Mouse (Mus musculus): ENCODE measurements around the gene Pabpc4.
"Not testable (repeated sequence)": the region's sequence is repeated elsewhere in the genome, so short reads cannot be mapped to it uniquely, and the experiment has no call there.

The Pabpc4 gene

DNA sequence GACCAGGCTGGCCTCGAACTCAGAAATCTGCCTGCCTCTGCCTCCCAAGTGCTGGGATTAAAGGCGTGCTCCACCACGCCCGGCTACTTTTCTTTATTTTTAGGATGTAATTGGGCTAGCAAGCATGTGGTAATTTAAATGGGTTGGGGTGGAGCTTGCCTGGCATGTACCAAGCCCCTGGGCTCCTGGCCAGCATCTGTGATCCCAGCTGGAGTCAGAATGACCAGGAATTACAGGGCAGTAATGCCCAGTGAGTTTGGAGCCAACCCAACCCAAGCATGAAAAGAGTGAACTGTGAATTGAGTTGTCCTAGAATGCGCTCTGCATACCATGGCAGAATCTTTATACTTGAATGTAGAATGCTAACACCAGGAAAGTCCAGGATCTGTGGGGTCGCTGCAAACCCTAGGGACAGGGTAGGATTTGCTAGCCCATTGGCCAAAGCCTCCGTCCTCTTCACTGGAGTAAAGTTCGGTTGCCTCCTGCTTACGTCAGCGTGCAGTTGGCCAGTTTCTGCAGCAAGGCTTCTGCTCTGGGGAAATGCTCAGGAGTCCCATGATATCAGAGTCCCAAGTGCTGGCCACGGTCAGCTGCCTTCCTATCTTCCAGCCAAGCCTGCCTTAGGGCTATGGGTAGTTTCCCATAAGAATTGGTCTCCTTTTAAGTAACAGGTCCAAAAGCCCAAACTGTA is 37.0 kb downstream of the Pabpc4 start:
- DNase-seq: no peak

DNA sequence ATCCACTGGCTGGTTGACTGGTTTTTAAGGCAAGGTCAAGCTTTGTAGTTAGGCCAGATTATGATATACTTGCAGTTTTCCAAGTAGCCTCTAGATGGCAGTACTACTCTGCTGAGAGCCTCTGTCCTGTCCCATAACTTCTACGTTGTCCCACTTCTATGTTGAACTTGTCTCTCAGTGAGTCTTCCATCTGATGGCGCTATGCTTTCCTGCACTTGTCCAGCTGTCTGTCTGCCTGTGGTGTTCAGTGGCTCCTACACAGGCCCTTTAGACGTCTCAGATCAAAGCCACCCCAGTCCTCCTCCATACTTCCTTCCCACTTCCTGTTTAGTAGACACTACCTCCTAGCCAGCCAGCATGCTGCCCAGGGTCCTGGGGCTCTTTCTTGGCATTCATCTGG is 43.6 kb downstream of the Pabpc4 start:
- DNase-seq: peak; percentile 53

DNA sequence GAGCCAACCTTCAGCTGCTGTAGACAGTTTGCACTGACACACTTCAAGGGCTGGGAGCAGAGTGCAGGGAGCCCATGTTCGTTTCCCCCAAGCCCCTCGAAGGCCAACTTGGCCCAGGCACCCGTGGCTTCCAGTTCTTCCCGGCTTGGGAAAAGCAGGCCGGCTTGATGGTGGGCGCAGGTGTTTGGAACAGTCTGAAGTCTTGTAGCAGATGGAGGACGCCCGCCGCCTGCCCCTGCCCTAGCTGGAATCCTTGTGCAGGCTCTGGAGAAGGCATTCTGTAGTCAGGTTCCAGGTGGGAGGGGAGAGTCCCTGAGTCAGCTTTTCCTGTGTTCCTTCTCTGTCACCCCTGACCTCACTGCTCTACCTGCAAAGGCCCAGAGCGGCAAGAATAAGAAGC is 44.8 kb downstream of the Pabpc4 start:
- DNase-seq: no peak

DNA sequence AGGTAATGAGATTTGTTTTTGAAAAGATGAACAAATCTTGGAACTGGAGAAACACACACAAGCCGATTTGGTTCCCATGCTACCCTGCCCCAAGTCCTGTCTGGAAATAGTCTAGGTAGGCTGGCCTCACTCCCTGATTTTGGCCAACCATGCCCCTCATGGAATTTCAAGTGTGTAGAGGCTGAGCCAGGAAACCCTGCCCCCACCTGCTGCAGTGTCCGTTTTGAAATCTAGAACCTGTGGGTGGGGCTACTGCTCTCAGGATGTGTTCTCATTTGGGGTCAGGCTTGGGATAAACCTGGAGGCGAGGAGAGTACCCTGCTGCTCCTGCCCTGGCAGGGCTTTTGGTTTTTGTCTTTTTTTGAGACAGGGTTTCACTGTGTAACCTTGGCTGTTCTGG is 46.1 kb downstream of the Pabpc4 start:
- no peak for DNase-seq

DNA sequence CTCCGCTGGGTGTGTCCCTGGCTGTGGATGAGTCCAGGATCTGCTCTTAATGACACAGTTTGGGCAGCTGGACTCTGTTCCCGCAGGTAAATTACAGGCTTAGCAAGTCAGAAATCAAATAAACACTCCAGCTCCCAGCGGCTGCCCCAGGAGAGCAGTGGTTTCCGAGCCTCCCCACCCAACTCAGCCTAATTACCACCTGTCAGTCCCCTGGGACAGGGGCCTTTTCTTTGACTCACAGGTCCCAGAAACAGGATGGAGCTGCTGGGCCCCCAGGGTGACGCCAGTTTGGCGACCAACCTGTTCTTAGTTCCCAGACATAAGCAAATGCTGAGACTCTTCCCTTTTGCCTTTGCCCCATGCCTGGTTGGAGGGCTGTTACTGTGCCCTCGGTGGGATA is 49.7 kb downstream of the Pabpc4 start:
- peak; percentile 30 to 31 for DNase-seq

DNA sequence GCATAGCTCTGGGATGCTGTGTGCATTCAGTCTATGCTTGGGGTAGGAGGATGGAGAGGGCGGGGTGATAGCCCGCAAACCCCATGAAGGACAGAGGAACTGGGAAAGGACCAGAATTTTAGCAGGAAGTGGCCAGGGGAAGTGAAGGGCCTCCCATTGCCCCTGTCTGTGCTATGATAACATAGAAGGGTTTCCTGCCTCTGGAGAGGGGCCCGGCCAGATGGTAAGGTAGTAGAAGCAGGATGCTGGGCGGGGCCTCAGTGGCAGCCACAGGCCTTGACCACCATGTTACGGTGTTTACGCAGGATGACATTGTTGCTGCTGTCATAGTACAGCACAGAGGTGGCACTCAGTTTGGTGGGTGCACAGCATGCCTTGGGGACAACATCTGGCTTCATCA is 50.9 kb downstream of the Pabpc4 start:
- DNase-seq: no peak

DNA sequence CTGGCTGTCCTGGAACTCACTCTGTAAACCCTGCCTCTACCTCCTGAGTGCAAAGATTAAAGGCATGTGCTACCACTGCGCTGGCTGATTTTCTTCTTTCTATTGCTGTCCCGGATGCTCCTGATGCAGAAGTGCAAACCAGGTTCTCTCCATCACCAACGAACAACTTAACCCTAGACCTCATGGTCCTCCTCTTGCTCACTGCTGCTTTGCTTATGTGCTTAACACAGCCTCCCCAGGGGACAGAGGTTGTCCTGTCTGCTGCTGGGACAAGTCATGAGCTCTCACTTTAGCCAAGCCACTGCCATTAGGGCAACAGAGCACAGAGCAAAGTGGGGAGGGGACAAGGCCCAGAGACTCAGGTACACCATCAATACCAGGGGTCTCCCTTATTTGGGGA is 52.3 kb downstream of the Pabpc4 start:
- DNase-seq: no peak

DNA sequence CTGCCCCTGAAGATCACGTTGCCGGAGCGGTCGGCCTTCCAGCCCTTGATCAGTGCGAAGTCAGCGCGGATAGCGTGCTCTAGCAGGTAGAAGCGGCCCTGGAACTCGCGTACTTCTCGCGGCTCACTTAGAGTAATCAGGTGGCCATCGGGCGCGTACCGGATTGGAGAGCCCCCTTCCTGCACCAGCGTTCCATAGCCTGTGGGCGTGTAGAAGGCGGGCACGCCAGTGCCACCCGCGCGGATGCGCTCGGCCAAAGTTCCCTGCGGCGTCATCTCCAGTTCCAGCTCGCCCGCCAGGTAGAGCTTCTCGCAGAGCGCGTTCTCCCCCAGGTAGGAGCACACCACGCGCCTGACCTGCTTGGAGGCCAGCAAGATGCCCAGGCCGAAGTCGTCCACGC is 60.8 kb downstream of the Pabpc4 start:
- not testable (repeated sequence) for DNase-seq

DNA sequence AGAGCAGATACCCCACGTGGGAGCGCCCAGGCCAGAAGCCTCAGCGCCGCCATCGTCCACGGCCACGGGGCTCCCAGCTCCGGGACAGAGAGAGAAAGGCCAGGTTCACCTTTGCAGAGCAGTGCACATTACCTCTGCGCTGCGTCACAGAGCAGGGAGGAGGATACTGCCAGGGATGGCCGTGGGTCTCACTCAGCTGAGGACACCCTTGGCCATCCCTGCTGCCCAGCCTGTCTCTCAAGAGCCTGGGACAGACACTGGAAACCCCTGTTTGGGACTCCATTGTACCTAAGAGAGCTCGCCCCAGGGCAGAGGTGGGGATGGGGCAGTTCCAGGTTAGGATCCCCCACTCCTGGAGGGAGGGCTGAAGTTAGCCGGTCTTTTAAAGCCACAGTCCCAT is 61.4 kb downstream of the Pabpc4 start, which contains the start of gene Oxct2a:
Gene Oxct2a, minus strand, starts transcription at position 101 of the 400 bp plus-strand sequence.
- no peak for DNase-seq

DNA sequence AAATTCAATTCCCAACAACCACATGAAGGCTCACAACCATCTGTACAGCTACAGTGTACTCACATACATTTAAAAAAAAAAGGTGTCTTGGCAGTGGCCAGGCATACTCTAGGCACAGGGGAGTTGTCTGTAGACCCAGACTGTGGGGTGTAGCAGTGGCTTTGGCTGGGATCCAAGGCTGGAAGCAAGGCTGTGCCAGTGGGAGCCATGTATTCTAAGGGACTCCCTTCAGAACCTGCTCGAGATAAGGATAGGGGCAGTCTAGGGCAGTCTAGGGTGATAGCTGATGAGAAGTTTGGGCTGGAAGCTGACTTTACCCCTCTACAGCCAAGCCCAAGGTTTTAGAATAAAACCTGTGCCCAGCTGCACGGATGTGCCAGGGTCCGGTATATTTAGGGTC is 63.9 kb downstream of the Pabpc4 start:
- no peak for DNase-seq

DNA sequence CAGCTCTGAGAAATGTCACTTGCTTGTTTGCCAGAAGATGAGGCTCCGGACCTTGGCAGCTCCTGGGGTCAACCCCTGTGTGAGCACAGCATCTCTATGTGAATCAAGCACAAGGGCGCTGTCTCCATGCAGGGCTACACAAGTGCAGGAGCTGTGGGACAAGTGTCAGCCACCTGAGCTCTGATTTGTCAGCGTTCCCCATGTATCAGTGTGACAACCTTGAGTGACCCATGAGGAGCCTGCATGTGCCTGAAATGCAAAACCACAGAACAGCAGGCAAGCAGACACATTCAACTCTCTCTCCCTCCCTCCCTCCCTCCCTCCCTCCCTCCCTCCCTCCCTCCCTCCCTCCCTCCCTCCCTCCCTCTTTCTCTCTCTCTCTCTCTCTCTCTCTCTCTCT is 65.5 kb downstream of the Pabpc4 start:
- no peak for DNase-seq

DNA sequence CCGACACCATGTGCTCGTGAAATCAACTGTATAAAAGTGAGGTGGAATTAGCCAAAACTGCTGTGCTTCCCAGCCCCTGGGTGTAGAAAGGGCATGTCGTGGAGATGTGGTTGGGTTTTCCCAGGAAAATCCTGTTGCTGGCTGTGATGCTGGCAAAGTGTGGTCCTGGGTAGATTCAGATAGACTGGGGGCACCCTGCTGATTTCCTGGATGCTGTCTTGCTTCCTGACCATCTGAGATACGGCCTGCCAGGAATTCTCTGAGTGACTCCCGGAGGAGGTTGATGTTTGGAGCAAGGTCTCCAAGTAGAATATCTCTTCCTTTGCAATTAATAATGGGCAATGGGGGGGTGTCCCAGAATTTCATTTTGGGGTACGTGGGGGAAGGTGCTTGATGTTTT is 66.8 kb downstream of the Pabpc4 start:
- no peak for DNase-seq

DNA sequence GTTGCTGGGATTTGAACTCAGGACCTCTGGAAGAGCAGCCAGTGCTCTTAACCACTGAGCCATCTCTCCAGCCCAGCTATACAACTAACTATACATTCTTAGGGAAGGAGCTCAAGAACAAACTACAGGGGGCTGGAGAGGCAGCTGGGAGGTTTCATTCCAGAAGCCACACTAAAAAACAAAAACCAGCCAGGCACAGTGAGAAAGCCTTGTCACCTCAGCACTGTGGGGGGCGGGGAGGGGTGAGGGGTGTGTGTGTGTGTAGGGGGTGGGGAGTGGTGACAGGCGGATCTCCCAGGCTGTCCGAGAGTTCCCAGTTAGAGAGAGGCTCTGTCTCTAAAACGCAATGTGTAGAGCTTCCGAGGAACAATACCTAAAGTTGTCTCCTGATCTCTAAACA is 69.2 kb downstream of the Pabpc4 start:
- DNase-seq: no peak

DNA sequence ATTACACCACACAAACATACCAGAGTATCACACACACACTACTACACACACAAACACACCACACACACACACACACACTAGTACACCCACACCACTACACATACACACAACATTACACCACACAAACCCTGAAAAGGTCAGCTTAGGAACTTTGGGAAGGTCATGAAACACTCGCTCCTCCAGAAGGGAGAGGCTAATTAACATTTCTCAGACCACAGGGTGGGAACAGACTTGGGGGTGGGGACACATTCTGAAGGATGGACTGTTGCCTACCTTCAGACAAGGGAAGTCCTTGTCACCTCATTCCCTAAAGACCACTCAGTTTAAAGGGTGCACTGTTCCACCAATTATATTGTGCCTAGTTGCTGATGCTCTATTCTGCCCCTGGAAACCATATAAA is 69.8 kb downstream of the Pabpc4 start:
- DNase-seq: not testable (repeated sequence)

DNA sequence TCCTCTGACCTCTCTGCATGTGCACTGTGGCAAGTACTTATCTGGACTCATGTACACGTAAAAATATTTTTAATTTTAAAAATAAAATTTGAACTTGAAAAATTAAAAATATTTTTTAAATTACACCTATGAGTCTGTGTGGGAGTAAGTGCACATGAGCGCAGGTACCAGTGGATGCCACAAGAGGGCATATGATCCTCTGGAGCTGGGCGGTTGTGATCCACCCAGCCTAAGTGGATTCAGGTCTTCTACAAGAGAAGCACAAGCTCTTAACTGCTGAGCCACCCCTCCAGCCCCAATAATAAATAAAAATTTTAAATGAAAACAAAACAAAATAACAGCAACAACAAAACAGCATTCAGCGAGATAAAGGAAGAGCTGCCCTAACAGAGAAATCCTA is 71.0 kb downstream of the Pabpc4 start:
- no peak for DNase-seq

DNA sequence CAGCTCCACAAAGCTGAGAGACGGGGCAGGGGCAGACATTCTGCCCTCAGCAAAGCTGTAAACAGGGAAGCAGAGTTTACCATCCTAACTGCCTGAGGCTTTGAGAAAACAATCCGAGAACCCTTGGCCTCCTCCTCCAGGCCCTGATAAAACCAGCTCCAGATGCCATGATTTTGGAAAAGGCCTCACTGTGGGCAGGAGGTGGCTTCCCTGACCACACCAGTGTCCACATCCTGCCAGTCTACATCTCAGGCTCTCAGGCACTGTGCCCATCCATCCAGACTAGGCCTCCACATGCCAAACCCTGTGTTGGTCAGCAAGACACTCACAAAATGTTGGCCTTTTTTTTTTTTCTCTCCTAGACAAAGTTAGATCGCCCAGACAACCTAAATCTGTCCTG is 72.0 kb downstream of the Pabpc4 start:
- no peak for DNase-seq

DNA sequence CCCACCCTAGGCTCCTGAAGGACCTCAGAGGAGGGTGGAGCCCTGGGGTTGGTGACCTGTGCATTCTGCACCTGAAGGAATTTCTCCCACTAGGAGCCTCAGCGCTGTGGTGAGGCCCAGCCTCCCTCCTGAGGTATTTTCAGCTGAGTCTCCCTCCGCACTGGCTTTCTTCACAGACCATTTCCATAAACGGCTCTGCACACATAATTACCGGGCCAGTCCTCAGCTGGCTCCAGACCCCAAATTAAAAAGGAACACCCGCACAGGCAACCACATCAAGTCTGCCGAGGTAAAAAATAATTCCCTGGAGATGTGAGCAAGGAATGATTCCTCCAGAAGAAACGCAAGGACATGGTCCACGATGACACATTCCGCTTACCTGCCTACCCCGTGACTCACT is 73.1 kb downstream of the Pabpc4 start:
- DNase-seq: not testable (repeated sequence)

DNA sequence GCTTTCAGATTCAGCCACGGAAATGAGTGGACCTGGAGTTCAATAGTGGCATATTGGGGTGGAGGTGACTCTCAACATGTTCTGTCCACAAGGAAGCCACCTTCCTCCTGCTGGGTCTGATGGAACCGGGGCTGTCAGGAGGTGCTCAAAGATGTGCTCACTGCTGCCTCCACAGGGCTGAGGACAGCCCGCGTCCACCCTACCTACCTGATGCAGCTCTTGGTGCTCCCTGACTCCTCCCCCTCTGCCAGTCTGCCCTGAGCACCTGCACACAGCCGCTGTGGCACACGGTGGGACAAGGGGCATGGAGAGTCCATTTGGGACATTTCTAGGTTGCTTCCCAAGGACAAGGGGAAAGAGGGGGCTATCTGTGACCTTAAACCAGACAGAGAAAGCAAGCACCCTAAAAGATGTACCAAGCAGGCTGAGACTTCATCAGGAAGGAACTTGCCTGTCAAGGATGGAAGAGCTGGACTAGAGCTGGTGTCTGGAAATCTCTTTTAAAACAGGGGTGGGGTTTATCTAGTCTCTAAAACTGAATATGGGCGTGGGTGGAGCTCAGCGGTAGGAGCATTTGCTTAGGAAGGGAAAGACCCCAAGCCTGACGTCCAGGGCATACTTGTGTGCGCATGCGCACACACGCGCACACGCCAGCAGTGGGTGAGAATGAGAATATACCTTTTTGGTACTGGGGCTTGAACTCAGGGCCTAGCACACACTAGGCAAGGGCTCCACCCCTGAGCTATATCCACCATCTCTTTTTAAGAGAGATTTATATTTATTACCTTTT is 73.8 kb downstream of the Pabpc4 start:
- DNase-seq: no peak

DNA sequence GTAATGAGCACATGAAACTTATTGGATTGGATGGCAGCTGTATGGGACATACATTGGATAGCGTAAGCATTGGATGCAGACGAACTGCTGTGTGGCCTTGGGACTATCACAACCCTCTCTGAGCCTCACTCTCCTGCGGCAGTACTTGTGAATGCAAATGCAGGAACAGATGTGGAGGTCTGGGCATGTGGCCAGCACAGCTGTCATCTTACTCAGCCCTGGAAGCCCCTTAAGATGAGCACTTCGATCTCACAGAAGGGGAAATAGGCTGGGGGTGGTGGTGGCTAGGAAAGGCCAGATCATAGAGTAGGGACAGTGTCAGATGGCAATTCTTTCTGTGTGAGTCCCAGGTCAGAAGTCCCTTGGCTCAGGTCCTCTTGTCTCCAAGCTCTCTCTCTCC is 75.5 kb downstream of the Pabpc4 start:
- DNase-seq: no peak

DNA sequence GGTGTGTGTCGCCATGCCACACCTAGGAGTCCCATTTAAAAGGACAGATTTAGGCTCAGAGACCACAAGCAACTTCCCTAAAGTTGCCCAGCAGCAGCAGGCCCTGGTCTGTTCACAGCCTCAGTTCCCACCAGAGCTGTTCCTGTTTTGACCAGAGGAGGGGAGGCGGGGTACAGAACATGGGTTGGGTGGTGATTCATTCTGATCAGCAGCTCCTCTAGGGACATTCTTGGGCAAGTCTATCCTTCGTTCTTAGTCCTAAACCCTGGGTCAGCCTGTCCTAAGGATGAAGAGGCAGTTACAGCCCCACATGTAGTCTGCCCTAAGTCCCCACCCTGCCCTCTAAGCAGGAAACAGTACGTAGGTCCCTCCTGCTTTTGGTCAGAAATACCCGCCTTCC is 78.1 kb downstream of the Pabpc4 start:
- peak in 1 of 2 experiments; percentile 9 for DNase-seq

DNA sequence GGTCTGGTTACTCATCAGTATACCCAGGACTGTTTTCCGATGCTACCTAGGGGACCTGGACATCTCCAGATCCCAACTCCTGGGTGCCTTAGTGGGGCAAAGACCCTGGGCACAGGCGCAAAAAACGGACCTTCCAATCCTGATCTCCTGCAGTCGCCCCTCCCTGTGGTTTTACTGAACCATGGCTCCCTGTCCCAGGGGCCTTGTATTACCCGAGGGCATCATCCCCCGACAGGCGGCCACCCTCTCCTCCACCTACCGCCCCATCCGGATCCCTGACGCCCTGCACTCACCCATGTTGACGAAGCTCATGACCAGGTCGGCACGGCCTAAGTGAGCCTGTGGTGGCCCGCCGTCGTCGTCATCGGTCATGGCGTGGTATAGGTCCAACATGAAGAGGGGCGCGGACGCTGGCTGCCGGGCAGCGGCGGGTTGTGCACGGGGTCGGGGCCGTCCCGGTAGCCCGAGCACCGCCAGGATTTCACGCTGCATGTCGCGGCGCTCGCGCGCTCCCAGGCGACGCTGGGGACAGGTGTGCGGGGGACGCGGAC is 80.0 kb downstream of the Pabpc4 start:
- DNase-seq: peak; percentile 43 to 46

DNA sequence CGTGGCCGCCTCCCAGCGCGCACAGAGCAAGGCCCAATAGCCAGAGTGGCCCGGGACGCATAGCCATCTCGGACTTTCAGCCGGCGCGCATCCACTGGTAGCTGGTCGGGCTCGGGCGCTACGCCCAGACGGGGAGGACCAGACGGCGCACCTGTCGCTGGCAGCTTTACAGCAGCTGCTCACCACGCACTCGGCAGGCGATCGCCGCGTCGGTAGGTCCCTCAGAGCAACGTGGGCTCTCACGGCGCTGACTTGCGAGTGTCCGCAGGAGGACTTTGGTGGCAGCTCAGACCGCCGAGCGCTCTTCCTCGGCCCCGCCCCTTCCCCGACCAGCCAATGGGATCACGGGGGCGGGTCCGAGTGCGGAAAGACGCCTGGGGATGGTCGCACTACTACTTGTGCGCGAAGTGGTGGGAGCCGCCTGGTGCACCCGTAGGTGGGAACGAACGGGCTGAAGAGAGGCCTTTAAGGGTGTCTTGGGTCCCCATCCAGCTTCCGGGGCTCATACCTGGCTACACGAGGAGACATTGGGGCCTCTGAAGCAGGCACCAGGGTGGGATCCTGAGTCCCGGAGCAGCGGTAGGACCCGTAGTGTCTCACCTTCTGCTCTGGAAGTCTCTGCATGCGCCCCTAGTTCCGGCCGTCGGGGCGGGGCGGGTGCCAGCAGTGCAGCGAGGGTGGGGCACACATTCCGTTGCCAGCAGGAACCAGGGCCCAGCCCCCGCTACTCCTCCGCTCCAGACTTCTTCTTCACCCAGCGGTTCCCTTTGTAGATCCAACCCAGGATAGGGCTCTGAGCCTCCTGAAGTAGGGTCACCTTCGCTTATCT is 80.7 kb downstream of the Pabpc4 start, which contains the start of gene Bmp8a:
Gene Bmp8a, minus strand, starts transcription at position 611 of the 829 bp plus-strand sequence.
- peak; percentile 67 to 72 for DNase-seq

DNA sequence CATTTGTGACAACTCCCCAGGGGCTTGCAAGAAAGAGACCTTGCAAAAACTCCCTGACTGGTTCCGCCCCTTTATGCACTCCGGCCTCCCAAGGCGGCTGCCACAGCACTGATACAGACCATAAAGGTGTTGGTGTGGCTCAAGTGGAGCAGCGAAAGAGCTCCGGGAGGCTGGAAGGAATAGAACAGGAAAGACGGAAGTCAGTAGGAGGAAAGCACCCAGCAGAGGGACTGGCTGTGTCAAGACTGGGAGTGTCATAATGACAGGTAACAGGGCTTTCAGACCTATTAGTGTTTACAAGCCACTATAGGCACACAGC is 81.3 kb downstream of the Pabpc4 start:
- DNase-seq: peak in 1 of 2 experiments; percentile 54

All from B cell, adult 2 months (primary cell).